Mouse (Mus musculus) effector memory CD4-positive, alpha-beta T cell, adult 7 months (primary cell): ENCODE measurements around the gene Kif21b. TPM values are rescaled to one million over a fixed set of nuclear protein-coding genes. Genes with fewer than 3 reads are reported as not detected.

Experiments
- polyA plus RNA-seq: library from polyadenylated mRNA; unstranded; fragments of 100-300 nt; shearing (Covaris generic); gene quantifications from one replicate; pipeline ENCODE4 v1.2.1, GENCODE M21; 2017

Gene Kif21b
- polyA plus RNA-seq: 28.1 TPM

GRCm38 (mm10) chr1:136130951-136131558 lies at the start of gene Kif21b:
TSS of gene Kif21b (plus strand) at chr1:136131389.

GRCm38 (mm10) chr1:136212803-136213202 lies 81.6 kb downstream of the Kif21b start, which contains the start of gene Mroh3:
TSS of gene Mroh3 (minus strand) at chr1:136212828.

Other genes starting within 250 kb of the Kif21b start
- gene Pkp1, start 212.2 kb upstream of the Kif21b start, polyA plus RNA-seq: not detected
- not detected for gene Igfn1, start 125.0 kb upstream of the Kif21b start, polyA plus RNA-seq
- gene Tmem9, start 123.2 kb upstream of the Kif21b start, polyA plus RNA-seq: 15.1 TPM
- gene Ascl5, start 80.6 kb upstream of the Kif21b start, polyA plus RNA-seq: not detected
- gene Cacna1s, start 78.6 kb upstream of the Kif21b start, polyA plus RNA-seq: not detected
- not detected for gene Mroh3, start 81.4 kb downstream of the Kif21b start, polyA plus RNA-seq
- not detected for gene Inava, start 102.9 kb downstream of the Kif21b start, polyA plus RNA-seq
- gene Gpr25, start 129.5 kb downstream of the Kif21b start, polyA plus RNA-seq: not detected
- gene Camsap2, start 214.7 kb downstream of the Kif21b start, polyA plus RNA-seq: 17.7 TPM